In the genomic region with DNA sequence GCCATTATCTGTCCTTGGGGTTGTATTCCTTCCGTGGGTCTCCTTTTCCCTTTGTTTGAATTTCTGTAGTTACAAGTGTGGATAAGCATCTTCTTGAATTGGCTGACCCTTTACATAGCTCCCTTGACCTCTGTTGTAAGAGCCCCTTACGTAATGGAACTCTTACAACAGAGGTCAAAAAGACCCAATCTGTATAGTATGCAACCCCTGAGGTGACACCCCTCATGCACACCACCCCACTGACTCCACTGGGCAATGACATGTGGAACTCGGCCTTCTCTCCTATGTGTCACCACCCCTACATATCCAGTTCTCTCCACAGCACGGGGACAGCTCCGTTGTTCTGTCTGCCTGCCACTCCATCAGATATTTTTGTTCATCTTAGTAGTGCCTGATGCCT, we compare ENCODE assay signal across 21 mouse cellular contexts. TPM values are rescaled to one million over a fixed set of nuclear protein-coding genes. Genes with fewer than 3 reads are reported as not detected.
DNase-seq lines count a peak whose midpoint lies in the region; ATAC-seq and TF ChIP-seq lines count a peak whose summit lies in the region.
"Had no signal": no experiment of that assay in that cellular context is flagged by ENCODE, and none has a peak within 500 bp of the region (broad histone marks: within the 10 kb centered on the region; RNA-seq: fewer than 3 reads in every experiment).

No protein-coding gene starts in this region.

- no peak overlapping the region for H3K4me3 ChIP-seq in liver, embryonic 14.5 days (ENCODE audit: insufficient read depth in 1 of 2, low read depth in 2 of 2, low read length in 2 of 2)
- no peak overlapping the region for H3K4me3 ChIP-seq in lung, postnatal 0 days (ENCODE audit: low read depth, low read length)
- H3K4me3 ChIP-seq in forebrain, embryonic 13.5 days = no peak overlapping the region
- H3K4me3 ChIP-seq: embryonic facial prominence, embryonic 10.5 days; erythroblast, embryonic 14.5 days; heart, embryonic 13.5 days; limb, embryonic 10.5 days; midbrain, embryonic 10.5 days; myocyte had no signal

- H3K36me3 ChIP-seq in liver, embryonic 14.5 days (replicated peaks; ENCODE audit: control insufficient read depth, insufficient read depth, low read depth) = no peaks in the 10 kb centered on the region
- H3K36me3 ChIP-seq in lung, postnatal 0 days (ENCODE audit: insufficient read depth, low read length) = no peaks in the 10 kb centered on the region
- no peaks in the 10 kb centered on the region for H3K36me3 ChIP-seq in forebrain, embryonic 13.5 days (ENCODE audit: poor library complexity, severe bottlenecking)
- H3K36me3 ChIP-seq: embryonic facial prominence, embryonic 10.5 days; heart, embryonic 13.5 days; limb, embryonic 10.5 days; midbrain, embryonic 10.5 days had no signal

- H3K9me3 ChIP-seq in liver, embryonic 14.5 days (ENCODE audit: control insufficient read depth, low read length) = no peaks in the 10 kb centered on the region
- H3K9me3 ChIP-seq in lung, postnatal 0 days (ENCODE audit: low read length) = no peaks in the 10 kb centered on the region
- H3K9me3 ChIP-seq in forebrain, embryonic 13.5 days (replicated peaks) = no peaks in the 10 kb centered on the region
- H3K9me3 ChIP-seq: embryonic facial prominence, embryonic 10.5 days; heart, embryonic 13.5 days; limb, embryonic 10.5 days; midbrain, embryonic 10.5 days had no signal

- ATAC-seq in liver, embryonic 14.5 days (ENCODE audit: insufficient read depth) = peak; percentile 74
- ATAC-seq in lung, postnatal 0 days = peak; percentile 91
- peak; percentile 95 for ATAC-seq in monocyte, adult 5-6 weeks (replicated peaks; ENCODE audit: insufficient number of reproducible peaks, low FRiP score, low TSS enrichment, poor library complexity, severe bottlenecking)
- no peak for ATAC-seq in forebrain, embryonic 13.5 days

- TF ChIP-seq EP300 in liver, embryonic 14.5 days (IDR thresholded peaks at IDR 0.05; ENCODE audit: low read depth) = no peak
- peak; percentile 85 for TF ChIP-seq EP300 in lung, postnatal 0 days (IDR thresholded peaks at IDR 0.05)

- no peak overlapping the region for H3K4me2 ChIP-seq in liver, embryonic 14.5 days (ENCODE audit: low read depth)
- H3K4me2 ChIP-seq in lung, postnatal 0 days (replicated peaks; ENCODE audit: low read depth, low read length) = no peak overlapping the region
- H3K4me2 ChIP-seq in forebrain, embryonic 13.5 days = no peak overlapping the region
- H3K4me2 ChIP-seq: heart, embryonic 13.5 days had no signal

- DNase-seq in heart, adult 11 months = peak; percentile 82
- no peak for DNase-seq in heart, adult 8-10 months (ENCODE audit: low spot score)
- peak; percentile 4 to 25 (median 20) for DNase-seq in liver, embryonic 14.5 days (ENCODE audit: low read depth in 3 of 3, low spot score in 3 of 3)
- peak; percentile 75 for DNase-seq in lung, postnatal 0 days (ENCODE audit: low spot score)
- no peak for DNase-seq in spleen, postnatal 10 days (ENCODE audit: low spot score in 2 of 2)
- DNase-seq in cerebellum, adult 18-20 months = no peak
- DNase-seq: B cell, adult 2 months; cerebellum, adult 9-11 months; gastrocnemius, postnatal 10 days; kidney, adult 9 months; kidney, postnatal 4 days; layer of hippocampus, postnatal 36 days; thymus, postnatal 36 days had no signal

- 47% methylated on average over 5 of the region's 5 CpGs for WGBS in liver, embryonic 14.5 days (ENCODE audit: insufficient replicate concordance)
- WGBS in lung, postnatal 0 days = 24% methylated on average over 5 of the region's 5 CpGs
- 76% methylated on average over 5 of the region's 5 CpGs for WGBS in forebrain, embryonic 13.5 days

- no peak overlapping the region for H3K27ac ChIP-seq in liver, embryonic 14.5 days
- H3K27ac ChIP-seq in lung, postnatal 0 days (ENCODE audit: low read length) = no peak overlapping the region
- no peak overlapping the region for H3K27ac ChIP-seq in forebrain, embryonic 13.5 days
- H3K27ac ChIP-seq: embryonic facial prominence, embryonic 10.5 days; heart, embryonic 13.5 days; limb, embryonic 10.5 days; midbrain, embryonic 10.5 days had no signal

- TF ChIP-seq CTCF in liver, embryonic 14.5 days (IDR thresholded peaks at IDR 0.05; ENCODE audit: low read depth) = no peak
- TF ChIP-seq CTCF in lung, postnatal 0 days (IDR thresholded peaks at IDR 0.05) = no peak

- peaks cover 0 to 3% of the 10 kb centered on the region in 2 experiments; a peak in 1 of 4 replicates for H3K4me1 ChIP-seq in liver, embryonic 14.5 days (replicated peaks; ENCODE audit: control insufficient read depth in 2 of 2, insufficient read depth in 2 of 2, low read length in 1 of 2)
- no peaks in the 10 kb centered on the region; the same call in 1 of the 2 replicates for H3K4me1 ChIP-seq in lung, postnatal 0 days (ENCODE audit: insufficient read depth, low read depth, low read length)
- no peaks in the 10 kb centered on the region for H3K4me1 ChIP-seq in forebrain, embryonic 13.5 days
- H3K4me1 ChIP-seq: embryonic facial prominence, embryonic 10.5 days; heart, embryonic 13.5 days; limb, embryonic 10.5 days; midbrain, embryonic 10.5 days had no signal

- H3K27me3 ChIP-seq in liver, embryonic 14.5 days (ENCODE audit: control insufficient read depth, insufficient read depth, low read length) = no peaks in the 10 kb centered on the region
- H3K27me3 ChIP-seq in lung, postnatal 0 days (replicated peaks; ENCODE audit: insufficient read depth, low read length) = no peaks in the 10 kb centered on the region
- H3K27me3 ChIP-seq in forebrain, embryonic 13.5 days = no peaks in the 10 kb centered on the region
- H3K27me3 ChIP-seq: heart, embryonic 13.5 days had no signal

- no peak overlapping the region for H3K9ac ChIP-seq in liver, embryonic 14.5 days (replicated peaks)
- no peak overlapping the region for H3K9ac ChIP-seq in lung, postnatal 0 days (replicated peaks; ENCODE audit: low read depth)
- H3K9ac ChIP-seq in forebrain, embryonic 13.5 days = no peak overlapping the region
- H3K9ac ChIP-seq: heart, embryonic 13.5 days had no signal

RNA-seq across cellular contexts. Expression of gene Nfkbiz, which starts 56.9 kb away (rescaled TPM):
- total RNA-seq in heart, adult 8-10 months (2022) = 1 to 10 TPM; 1.9 to 2.3 (median 2.1) TPM
- 2.1 and 2.4 TPM in 2 replicates for polyA plus RNA-seq in liver, embryonic 14.5 days (2012; rRNA removed)
- 1.7 and 1.9 TPM in 2 replicates for polyA plus RNA-seq in liver, embryonic 14.5 days (2014; fragmentation: Nextera tagmentation; extraction: Ambion mirVana)
- 16.0 and 21.5 TPM in 2 replicates for polyA plus RNA-seq in lung, postnatal 0 days (2015; fragmentation: Nextera tagmentation; extraction: Ambion mirVana)
- total RNA-seq in monocyte, adult 5-6 weeks (2017) = 280 to 361 TPM (median 306 TPM) in 3 replicates
- 1.0 and 1.6 TPM in 2 replicates for polyA plus RNA-seq in forebrain, embryonic 13.5 days (2015; fragmentation: Nextera tagmentation; extraction: Ambion mirVana)

Comparison
In these comparisons a context has a peak if more than half of its experiments do, and no peak if none do; other contexts are left out.
1. DNase-seq: peak in heart, adult 11 months (single experiment), liver, embryonic 14.5 days (3 of 3) and lung, postnatal 0 days (single experiment); none in heart, adult 8-10 months (single experiment), spleen, postnatal 10 days (0 of 2) and cerebellum, adult 18-20 months (0 of 2).